Mouse (Mus musculus): ENCODE results near the gene Ercc1. TPM values are rescaled to one million over a fixed set of nuclear protein-coding genes. Genes with fewer than 3 reads are reported as not detected.

Gene Ercc1
- total RNA-seq, 1 experiment from 2014 or later: 18.9 TPM

GRCm38 (mm10) chr7:19402535-19403112, 58.0 kb downstream of the Ercc1 start:
- ATAC-seq (replicated peaks; ENCODE audit: low read depth, poor library complexity, severe bottlenecking): no peak

- ATAC-seq (replicated peaks; ENCODE audit: low read depth, poor library complexity, severe bottlenecking): peak; percentile 42
Measured at GRCm38 (mm10) chr7:19403731-19404296, 59.2 kb downstream of the Ercc1 start, which contains the start of gene Klc3. Gene Klc3, minus strand, starts transcription at chr7:19404104.

DNA sequence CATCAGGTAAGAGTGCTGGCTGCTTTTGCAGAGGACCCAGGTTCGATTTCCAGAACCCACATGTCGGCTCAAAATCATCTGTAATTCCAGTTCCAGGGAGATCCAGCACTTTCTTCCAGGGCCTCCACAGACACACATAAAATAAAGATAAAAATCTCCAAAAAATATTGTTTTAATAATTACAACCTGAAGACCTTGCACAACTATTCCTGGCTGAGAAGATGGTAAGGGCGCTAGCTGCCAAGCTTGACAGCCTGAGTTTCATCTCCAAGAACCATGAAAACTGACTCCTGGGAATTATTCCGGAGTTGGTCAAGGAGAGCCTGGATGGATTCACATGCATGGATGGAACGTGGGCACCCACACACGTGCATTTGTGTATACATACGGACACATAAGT, 59.9 kb downstream of the Ercc1 start, which contains the start of gene Ckm:
Ckm (plus strand) TSS at position 301 of the 400 bp plus-strand sequence.
- no peak for ATAC-seq (replicated peaks; ENCODE audit: low read depth, poor library complexity, severe bottlenecking)

DNA sequence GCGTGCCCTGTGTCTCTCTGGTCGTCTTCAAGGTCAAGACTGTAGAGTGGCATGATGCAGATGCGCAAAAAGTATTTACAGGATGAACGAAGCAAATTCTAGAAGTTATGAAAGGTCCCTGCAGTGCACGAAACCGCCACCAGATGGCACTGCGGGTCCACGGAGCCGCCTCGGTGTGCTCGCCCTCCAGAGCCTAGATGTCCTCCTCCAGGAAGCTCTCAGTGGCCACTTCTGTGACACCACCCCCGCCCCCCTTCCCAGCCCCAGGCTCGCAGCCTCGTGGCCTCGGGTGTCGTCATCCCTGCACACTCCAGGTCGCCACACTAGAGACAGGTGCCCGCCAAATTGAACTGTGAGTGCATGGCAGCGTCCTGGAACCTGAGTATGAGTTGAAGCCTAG, 60.8 kb downstream of the Ercc1 start:
- ATAC-seq (replicated peaks; ENCODE audit: low read depth, poor library complexity, severe bottlenecking): peak; percentile 94

Other genes starting within 250 kb of the Ercc1 start
- gene Gm4969, start 226.4 kb upstream of the Ercc1 start, total RNA-seq (2017): 0.68 and 1.5 TPM in 2 replicates
- 5.7 and 6.6 TPM in 2 replicates for gene Fbxo46, start 224.9 kb upstream of the Ercc1 start, total RNA-seq (2017)
- 3.7 and 5.4 TPM in 2 replicates for gene Qpctl, start 195.5 kb upstream of the Ercc1 start, total RNA-seq (2017)
- gene Snrpd2, start 195.1 kb upstream of the Ercc1 start, total RNA-seq (2017): 73.5 and 79.5 TPM in 2 replicates
- gene Gipr, start 178.7 kb upstream of the Ercc1 start, total RNA-seq (2017): not detected in 2 replicates
- 10.6 and 15.9 TPM in 2 replicates for gene Eml2, start 168.4 kb upstream of the Ercc1 start, total RNA-seq (2017)
- gene Gpr4, start 132.2 kb upstream of the Ercc1 start, total RNA-seq (2017): not detected in 2 replicates
- 22.4 and 24.0 TPM in 2 replicates for gene Opa3, start 116.4 kb upstream of the Ercc1 start, total RNA-seq (2017)
- 47.6 and 61.7 TPM in 2 replicates for gene Vasp, start 73.0 kb upstream of the Ercc1 start, total RNA-seq (2017)
- gene Ppm1n, start 64.7 kb upstream of the Ercc1 start, total RNA-seq (2017): not detected in 2 replicates
- gene Rtn2, start 62.2 kb upstream of the Ercc1 start, total RNA-seq (2017): 0.14 TPM in 1 of 2 replicates, not detected in the other
- gene Fosb, start 34.7 kb upstream of the Ercc1 start, total RNA-seq (2017): 61.8 and 98.3 TPM in 2 replicates
- 23.2 and 27.6 TPM in 2 replicates for gene Cd3eap, start 14.7 kb downstream of the Ercc1 start, total RNA-seq (2017)
- gene Ppp1r13l, start 15.0 kb downstream of the Ercc1 start, total RNA-seq (2017): 0.82 and 0.96 TPM in 2 replicates
- 25.8 and 30.3 TPM in 2 replicates for gene Ercc2, start 37.2 kb downstream of the Ercc1 start, total RNA-seq (2017)
- not detected in 2 replicates for gene Klc3, start 59.3 kb downstream of the Ercc1 start, total RNA-seq (2017)
- 1.5 and 3.6 TPM in 2 replicates for gene Ckm, start 60.0 kb downstream of the Ercc1 start, total RNA-seq (2017)
- gene Mark4, start 114.0 kb downstream of the Ercc1 start, total RNA-seq (2017): 4.6 and 7.7 TPM in 2 replicates
- gene Exoc3l2, start 118.6 kb downstream of the Ercc1 start, total RNA-seq (2017): 3.1 and 4.2 TPM in 2 replicates
- gene Bloc1s3, start 163.6 kb downstream of the Ercc1 start, total RNA-seq (2017): 2.6 and 2.8 TPM in 2 replicates
- gene Trappc6a, start 163.6 kb downstream of the Ercc1 start, total RNA-seq (2017): 33.6 and 43.7 TPM in 2 replicates
- gene Nkpd1, start 173.1 kb downstream of the Ercc1 start, total RNA-seq (2017): 0.27 and 0.68 TPM in 2 replicates
- 10.5 and 14.9 TPM in 2 replicates for gene Ppp1r37, start 218.3 kb downstream of the Ercc1 start, total RNA-seq (2017)
- gene Zfp296, start 232.5 kb downstream of the Ercc1 start, total RNA-seq (2017): 2.6 and 6.3 TPM in 2 replicates
- 41.0 and 56.4 TPM in 2 replicates for gene Gemin7, start 232.8 kb downstream of the Ercc1 start, total RNA-seq (2017)

Data from common myeloid progenitor, adult 5-6 weeks (primary cell).